In the genomic region with DNA sequence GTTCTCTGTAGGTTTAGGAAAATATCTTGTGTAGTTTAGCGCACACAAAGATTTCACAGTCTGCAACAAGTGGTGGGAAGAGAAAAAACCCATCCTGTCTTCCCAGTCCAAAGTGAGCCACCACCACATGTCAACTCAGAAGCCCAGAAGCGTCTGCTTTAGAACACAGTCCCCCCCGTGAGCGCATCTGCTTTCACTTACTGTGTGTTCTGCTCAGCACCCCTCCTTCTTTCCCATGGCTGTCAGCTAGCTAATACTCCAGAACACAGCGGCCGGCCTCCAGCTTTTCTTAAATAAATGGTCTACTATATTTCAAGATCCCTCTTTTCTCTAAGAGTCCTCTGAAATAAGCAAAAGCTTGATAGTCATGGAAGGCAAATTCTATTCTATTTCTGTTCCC, we compare ENCODE assay signal across 17 mouse cellular contexts. TPM values are rescaled to one million over a fixed set of nuclear protein-coding genes. Genes with fewer than 3 reads are reported as not detected.
DNase-seq lines count a peak whose midpoint lies in the region; ATAC-seq lines count a peak whose summit lies in the region.
"Had no signal": no experiment of that assay in that cellular context is flagged by ENCODE, and none has a peak within 500 bp of the region (broad histone marks: within the 10 kb centered on the region; RNA-seq: fewer than 3 reads in every experiment).

No protein-coding gene starts in this region.

- no peak for ATAC-seq in heart, embryonic 16.5 days (replicated peaks; ENCODE audit: extremely low read depth, insufficient read depth, low FRiP score)
- ATAC-seq in midbrain, embryonic 14.5 days (ENCODE audit: low FRiP score, low TSS enrichment), result no peak
- no peak for ATAC-seq in midbrain, embryonic 13.5 days
- ATAC-seq in embryonic facial prominence, embryonic 15.5 days (ENCODE audit: insufficient number of reproducible peaks, low FRiP score, low TSS enrichment, low read depth), result no peak
- ATAC-seq: Patski had no signal

- DNase-seq in heart, postnatal 10 days, result no peak
- peak; percentile 10 for DNase-seq in midbrain, embryonic 14.5 days
- no peak for DNase-seq in gastrocnemius, postnatal 25 days
- DNase-seq in testis, postnatal 10 days (ENCODE audit: low spot score), result no peak
- DNase-seq: adrenal gland, postnatal 36 days; B cell, adult 2 months; lung, adult 18-20 months; lung, postnatal 4 days; thymus, postnatal 36 days had no signal

- no peak overlapping the region for H3K9ac ChIP-seq in heart, embryonic 16.5 days (ENCODE audit: low read length)
- H3K9ac ChIP-seq in midbrain, embryonic 14.5 days (replicated peaks; ENCODE audit: low read length), result no peak overlapping the region
- no peak overlapping the region for H3K9ac ChIP-seq in midbrain, embryonic 13.5 days (replicated peaks)
- no peak overlapping the region for H3K9ac ChIP-seq in embryonic facial prominence, embryonic 15.5 days
- H3K9ac ChIP-seq: heart, embryonic 15.5 days; kidney, embryonic 15.5 days; limb, embryonic 15.5 days had no signal

- no peaks in the 10 kb centered on the region for H3K9me3 ChIP-seq in heart, embryonic 16.5 days (replicated peaks; ENCODE audit: control insufficient read depth, low read length)
- no peaks in the 10 kb centered on the region for H3K9me3 ChIP-seq in midbrain, embryonic 14.5 days (ENCODE audit: control insufficient read depth, low read length)
- H3K9me3 ChIP-seq in midbrain, embryonic 13.5 days, result no peaks in the 10 kb centered on the region
- no peaks in the 10 kb centered on the region for H3K9me3 ChIP-seq in embryonic facial prominence, embryonic 15.5 days (replicated peaks)
- H3K9me3 ChIP-seq: heart, embryonic 15.5 days; kidney, embryonic 15.5 days; limb, embryonic 15.5 days had no signal

- H3K4me3 ChIP-seq in heart, embryonic 16.5 days (ENCODE audit: low read length), result no peak overlapping the region
- H3K4me3 ChIP-seq in midbrain, embryonic 14.5 days (replicated peaks; ENCODE audit: low read depth, low read length), result no peak overlapping the region
- no peak overlapping the region for H3K4me3 ChIP-seq in midbrain, embryonic 13.5 days (replicated peaks)
- no peak overlapping the region for H3K4me3 ChIP-seq in embryonic facial prominence, embryonic 15.5 days (replicated peaks)
- H3K4me3 ChIP-seq: erythroblast, embryonic 14.5 days; heart, embryonic 15.5 days; kidney, embryonic 15.5 days; limb, embryonic 15.5 days had no signal

- 67% methylated on average over 6 of the region's 6 CpGs for WGBS in heart, embryonic 16.5 days
- 86% methylated on average over 6 of the region's 6 CpGs for WGBS in midbrain, embryonic 14.5 days
- 81% methylated on average over 6 of the region's 6 CpGs for WGBS in midbrain, embryonic 13.5 days
- 29% methylated on average over 6 of the region's 6 CpGs for WGBS in embryonic facial prominence, embryonic 15.5 days

- H3K27ac ChIP-seq in heart, embryonic 16.5 days (ENCODE audit: low read length), result 0 out of 2 replicates have a peak overlapping the region, but pooled peaks have one; percentile 76
- H3K27ac ChIP-seq in midbrain, embryonic 14.5 days (replicated peaks; ENCODE audit: low read depth, low read length), result no peak overlapping the region
- no peak overlapping the region for H3K27ac ChIP-seq in midbrain, embryonic 13.5 days
- peak overlapping the region; percentile 53; the same call in 1 of the 2 replicates for H3K27ac ChIP-seq in embryonic facial prominence, embryonic 15.5 days (replicated peaks)
- H3K27ac ChIP-seq: kidney, embryonic 15.5 days; limb, embryonic 15.5 days had no signal

- peaks cover 22% of the 10 kb centered on the region for H3K4me1 ChIP-seq in heart, embryonic 16.5 days (ENCODE audit: control insufficient read depth, insufficient read depth, low read length)
- no peaks in the 10 kb centered on the region for H3K4me1 ChIP-seq in midbrain, embryonic 14.5 days (ENCODE audit: control insufficient read depth, insufficient read depth, low read length)
- H3K4me1 ChIP-seq in midbrain, embryonic 13.5 days (replicated peaks), result no peaks in the 10 kb centered on the region
- peaks cover 21% of the 10 kb centered on the region for H3K4me1 ChIP-seq in embryonic facial prominence, embryonic 15.5 days
- H3K4me1 ChIP-seq: kidney, embryonic 15.5 days had no signal

- no peaks in the 10 kb centered on the region; the same call in 1 of the 2 replicates for H3K36me3 ChIP-seq in heart, embryonic 16.5 days (ENCODE audit: control insufficient read depth, insufficient read depth)
- H3K36me3 ChIP-seq in midbrain, embryonic 14.5 days (ENCODE audit: control insufficient read depth, insufficient read depth, low read length), result no peaks in the 10 kb centered on the region
- H3K36me3 ChIP-seq in midbrain, embryonic 13.5 days, result no peaks in the 10 kb centered on the region
- H3K36me3 ChIP-seq in embryonic facial prominence, embryonic 15.5 days, result no peaks in the 10 kb centered on the region
- H3K36me3 ChIP-seq: heart, embryonic 15.5 days; kidney, embryonic 15.5 days had no signal

- no peak overlapping the region for H3K4me2 ChIP-seq in heart, embryonic 16.5 days (ENCODE audit: low read depth, low read length)
- H3K4me2 ChIP-seq in midbrain, embryonic 14.5 days (ENCODE audit: low read length), result no peak overlapping the region
- H3K4me2 ChIP-seq in midbrain, embryonic 13.5 days (replicated peaks), result no peak overlapping the region
- H3K4me2 ChIP-seq in embryonic facial prominence, embryonic 15.5 days (replicated peaks), result no peak overlapping the region
- H3K4me2 ChIP-seq: heart, embryonic 15.5 days; kidney, embryonic 15.5 days; limb, embryonic 15.5 days had no signal

- no peaks in the 10 kb centered on the region for H3K27me3 ChIP-seq in heart, embryonic 16.5 days (ENCODE audit: control insufficient read depth, insufficient read depth, low read length)
- no peaks in the 10 kb centered on the region for H3K27me3 ChIP-seq in midbrain, embryonic 14.5 days (ENCODE audit: control insufficient read depth, insufficient read depth, low read length)
- no peaks in the 10 kb centered on the region for H3K27me3 ChIP-seq in midbrain, embryonic 13.5 days
- H3K27me3 ChIP-seq in embryonic facial prominence, embryonic 15.5 days, result no peaks in the 10 kb centered on the region
- H3K27me3 ChIP-seq: heart, embryonic 15.5 days; kidney, embryonic 15.5 days; limb, embryonic 15.5 days; Patski had no signal

- intact Hi-C loops in heart, postnatal 10 days (cut with DNase I), result no loop called here

RNA-seq across cellular contexts. Expression of gene Rwdd2a, which starts 57.6 kb away (rescaled TPM):
- polyA plus RNA-seq in heart, embryonic 16.5 days (2015; fragmentation: Nextera tagmentation; extraction: Ambion mirVana), result 3.9 and 5.2 TPM in 2 replicates
- under 1 TPM; 0.32 to 0.69 TPM for total RNA-seq in heart, postnatal 10 days (2021)
- polyA plus RNA-seq in midbrain, embryonic 14.5 days (2014; fragmentation: Nextera tagmentation; extraction: Ambion mirVana), result 12.6 and 21.9 TPM in 2 replicates
- polyA plus RNA-seq in midbrain, embryonic 13.5 days (2015; fragmentation: Nextera tagmentation; extraction: Ambion mirVana), result 6.8 and 7.1 TPM in 2 replicates
- 3.1 and 5.0 TPM in 2 replicates for polyA plus RNA-seq in embryonic facial prominence, embryonic 15.5 days (2015; fragmentation: Nextera tagmentation; extraction: Ambion mirVana)
- under 1 TPM; 0.26 to 0.27 TPM for total RNA-seq in gastrocnemius, postnatal 25 days (2021)
- polyA plus RNA-seq: erythroblast, embryonic 14.5 days had no signal

RNA-seq across cellular contexts. Expression of gene Pgm3, which starts 57.7 kb away (rescaled TPM):
- polyA plus RNA-seq in heart, embryonic 16.5 days (2015; fragmentation: Nextera tagmentation; extraction: Ambion mirVana), result 20.1 and 20.6 TPM in 2 replicates
- total RNA-seq in heart, postnatal 10 days (2021), result 10 to 100 TPM; 10.6 to 12.3 TPM
- 31.6 and 32.6 TPM in 2 replicates for polyA plus RNA-seq in midbrain, embryonic 14.5 days (2014; fragmentation: Nextera tagmentation; extraction: Ambion mirVana)
- polyA plus RNA-seq in midbrain, embryonic 13.5 days (2015; fragmentation: Nextera tagmentation; extraction: Ambion mirVana), result 39.7 and 40.2 TPM in 2 replicates
- polyA plus RNA-seq in embryonic facial prominence, embryonic 15.5 days (2015; fragmentation: Nextera tagmentation; extraction: Ambion mirVana), result 34.6 and 35.5 TPM in 2 replicates
- 1 to 10 TPM; 4.2 to 5.0 TPM for total RNA-seq in gastrocnemius, postnatal 25 days (2021)

Comparison
In these comparisons a context has a peak if more than half of its experiments do, and no peak if none do; other contexts are left out.
1. H3K27ac ChIP-seq: peak in heart, embryonic 16.5 days (single experiment) and embryonic facial prominence, embryonic 15.5 days (single experiment); none in midbrain, embryonic 14.5 days (single experiment) and midbrain, embryonic 13.5 days (single experiment).